Mouse (Mus musculus): ENCODE data around the gene Col4a3bp. TPM values are rescaled to one million over a fixed set of nuclear protein-coding genes. Genes with fewer than 3 reads are reported as not detected.

Col4a3bp gene
- total and polyA plus RNA-seq, 3 experiments, result 7.0 to 14.8 (median 11.9) TPM

- H3K9ac ChIP-seq (ENCODE audit: insufficient read depth, low read depth), result no peak overlapping the region
- dilution Hi-C loops (cut with MboI; ENCODE audit: extremely low pct_ligation_motif_present, extremely low pct_unique_long_range_greater_than_20kb, low sequenced_read_pairs) (no loop called here), in situ Hi-C loops (cut with MboI; ENCODE audit: low pct_ligation_motif_present, low pct_unique_long_range_greater_than_20kb, low sequenced_read_pairs) (no loop called here)
- H3K9me3 ChIP-seq (replicated peaks; ENCODE audit: low read length), result no peaks in the 10 kb centered on the region
- no peak overlapping the region for H3K27ac ChIP-seq (ENCODE audit: insufficient read depth, low read depth)
- peaks cover 0 to 3% of the 10 kb centered on the region in 2 experiments for H3K36me3 ChIP-seq (replicated peaks in 1 of 2; ENCODE audit: control insufficient read depth in 1 of 2, insufficient read depth in 1 of 2, low read length in 1 of 2)
- DNase-seq (ENCODE audit: extremely low read depth), result no peak
- no peak overlapping the region for H3K4me2 ChIP-seq (ENCODE audit: insufficient read depth, low read depth, poor library complexity, severe bottlenecking)
- no peaks in the 10 kb centered on the region for H3K27me3 ChIP-seq (replicated peaks)
- TF ChIP-seq HCFC1 (IDR thresholded peaks at IDR 0.05; ENCODE audit: low read depth, low read length) (no peak), TCF12 (IDR thresholded peaks at IDR 0.05; ENCODE audit: low read depth, low read length) (no peak), ZNF384 (IDR thresholded peaks at IDR 0.05; ENCODE audit: low read depth, low read length) (no peak), USF2 (conservative IDR thresholded peaks at IDR 0.05; ENCODE audit: low read depth, low read length) (no peak), CHD1 (IDR thresholded peaks at IDR 0.05; ENCODE audit: low read depth, low read length) (no peak), KAT2A (IDR thresholded peaks at IDR 0.05; ENCODE audit: insufficient replicate concordance, low read length) (no peak), JUN (IDR thresholded peaks at IDR 0.05; ENCODE audit: insufficient read depth, low read depth, low read length) (no peak), TBP (conservative IDR thresholded peaks at IDR 0.05; ENCODE audit: low read depth, low read length) (no peak), UBTF (IDR thresholded peaks at IDR 0.05; ENCODE audit: low read depth, low read length) (no peak), ZC3H11A (IDR thresholded peaks at IDR 0.05; ENCODE audit: low read depth, low read length) (no peak), IRF4 (IDR thresholded peaks at IDR 0.05; ENCODE audit: low read depth, low read length) (no peak)
- no peak overlapping the region for H3K4me3 ChIP-seq (replicated peaks in 1 of 3; ENCODE audit: low read depth in 2 of 3, low read length in 2 of 3, poor library complexity in 1 of 3)
- peaks cover 20% of the 10 kb centered on the region for H3K79me2 ChIP-seq (replicated peaks; ENCODE audit: control insufficient read depth, extremely low read depth, insufficient read depth, poor library complexity, severe bottlenecking)
- 0 out of 4 replicates have a peak, but pooled peaks cover 0 to 3% of the 10 kb centered on the region in 2 experiments for H3K4me1 ChIP-seq (ENCODE audit: control insufficient read depth in 1 of 2, insufficient read depth in 2 of 2)
Measured at GRCm38 (mm10) chr13:96547941-96548340, 5.5 kb downstream of the Col4a3bp start.

- peaks cover 0 to 12% of the 10 kb centered on the region in 2 experiments for H3K36me3 ChIP-seq (replicated peaks in 1 of 2; ENCODE audit: control insufficient read depth in 1 of 2, insufficient read depth in 1 of 2, low read length in 1 of 2)
- no peak overlapping the region for H3K9ac ChIP-seq (ENCODE audit: insufficient read depth, low read depth)
- in situ Hi-C loops (cut with MboI; ENCODE audit: low pct_ligation_motif_present, low pct_unique_long_range_greater_than_20kb, low sequenced_read_pairs), result no loop called here
- no peak overlapping the region for H3K4me2 ChIP-seq (ENCODE audit: insufficient read depth, low read depth, poor library complexity, severe bottlenecking)
- DNase-seq (ENCODE audit: extremely low read depth), result no peak
- TF ChIP-seq RCOR1 (conservative IDR thresholded peaks at IDR 0.05; ENCODE audit: low read depth, low read length), result no peak
- TF ChIP-seq CHD2 (IDR thresholded peaks at IDR 0.05; ENCODE audit: low read length), result no peak
- no peak for TF ChIP-seq TBP (conservative IDR thresholded peaks at IDR 0.05; ENCODE audit: low read depth, low read length)
- no peak for TF ChIP-seq JUN (IDR thresholded peaks at IDR 0.05; ENCODE audit: insufficient read depth, low read depth, low read length)
- no peak for TF ChIP-seq ELF1 (IDR thresholded peaks at IDR 0.05; ENCODE audit: low read depth, low read length)
- no peak for TF ChIP-seq MAX (IDR thresholded peaks at IDR 0.05; ENCODE audit: low read length)
- no peak for TF ChIP-seq SIN3A (IDR thresholded peaks at IDR 0.05; ENCODE audit: low read length)
- TF ChIP-seq JUND (conservative IDR thresholded peaks at IDR 0.05; ENCODE audit: low read depth, low read length), result no peak
- no peak for TF ChIP-seq SMC3 (IDR thresholded peaks at IDR 0.05; ENCODE audit: low read depth, low read length)
- no peak for TF ChIP-seq HCFC1 (IDR thresholded peaks at IDR 0.05; ENCODE audit: low read depth, low read length)
- TF ChIP-seq POLR2AphosphoS2 (IDR thresholded peaks at IDR 0.05; ENCODE audit: low read depth, low read length), result no peak
- TF ChIP-seq CTCF (conservative IDR thresholded peaks at IDR 0.05 in 1 of 2, IDR thresholded peaks at IDR 0.05 in 1 of 2; ENCODE audit: low read depth in 2 of 2, low read length in 2 of 2), result no peak
- no peak for TF ChIP-seq NRF1 (IDR thresholded peaks at IDR 0.05; ENCODE audit: low read depth, low read length)
- no peak for TF ChIP-seq IRF4 (IDR thresholded peaks at IDR 0.05; ENCODE audit: low read depth, low read length)
- no peak for TF ChIP-seq NELFE (IDR thresholded peaks at IDR 0.05; ENCODE audit: low read depth, low read length)
- no peak overlapping the region for H3K27ac ChIP-seq (ENCODE audit: insufficient read depth, low read depth)
- dilution Hi-C loops (cut with MboI; ENCODE audit: extremely low pct_ligation_motif_present, extremely low pct_unique_long_range_greater_than_20kb, low sequenced_read_pairs), result no loop called here
- H3K79me2 ChIP-seq (replicated peaks; ENCODE audit: control insufficient read depth, extremely low read depth, insufficient read depth, poor library complexity, severe bottlenecking), result 0 out of 2 replicates have a peak, but pooled peaks cover 2% of the 10 kb centered on the region
- no peaks in the 10 kb centered on the region for H3K27me3 ChIP-seq (replicated peaks)
- H3K4me3 ChIP-seq (replicated peaks in 1 of 3; ENCODE audit: low read depth in 2 of 3, low read length in 2 of 3, poor library complexity in 1 of 3), result no peak overlapping the region
- H3K9me3 ChIP-seq (replicated peaks; ENCODE audit: low read length), result no peaks in the 10 kb centered on the region
- peaks cover 0 to 6% of the 10 kb centered on the region in 2 experiments; a peak in 1 of 4 replicates for H3K4me1 ChIP-seq (ENCODE audit: control insufficient read depth in 1 of 2, insufficient read depth in 2 of 2)
Measured at GRCm38 (mm10) chr13:96555099-96555498, 12.7 kb downstream of the Col4a3bp start.

Measured in CH12.LX (cell line).